Mouse (Mus musculus) C2C12 (cell line): ENCODE measurements around the gene Smox. TPM values are rescaled to one million over a fixed set of nuclear protein-coding genes. Genes with fewer than 3 reads are reported as not detected.
"Not testable (repeated sequence)": the region's sequence is repeated elsewhere in the genome, so short reads cannot be mapped to it uniquely, and the experiment has no call there.

Experiments used
- H3K27me3 ChIP-seq: one replicate; pipeline ENCODE4 v1.6.1; 2011; ENCODE audit not compliant: control insufficient read depth, insufficient read depth, insufficient read length
- H3K36me3 ChIP-seq: one replicate; pipeline ENCODE4 v1.6.1; 2011; ENCODE audit not compliant: control insufficient read depth, insufficient read depth
- H3K4me3 ChIP-seq: one replicate; pipeline ENCODE4 v1.5.1; 2011; ENCODE audit warnings: mild to moderate bottlenecking, control low read depth; ENCODE audit not compliant: poor library complexity, insufficient read depth, severe bottlenecking
- H3K79me2 ChIP-seq: one replicate; pipeline ENCODE4 v1.6.1; 2011; ENCODE audit not compliant: control insufficient read depth, insufficient read depth
- H3K79me3 ChIP-seq: one replicate; pipeline ENCODE4 v1.6.1; 2011; ENCODE audit warnings: low read depth, control low read depth
- H3ac ChIP-seq: one replicate; pipeline ENCODE3; 2011; ENCODE audit warnings: low read depth; ENCODE audit not compliant: control insufficient read depth, insufficient read length
- CEBPB ChIP-seq: IDR thresholded peaks from one replicate; pipeline ENCODE4 v1.6.1; 2011; ENCODE audit warnings: low read depth, mild to moderate bottlenecking, control low read depth, moderate library complexity
- CTCF ChIP-seq: IDR thresholded peaks from one replicate; pipeline ENCODE4 v1.5.1; 2011; ENCODE audit not compliant: control insufficient read depth, insufficient read depth, insufficient read length
- FOSL1 ChIP-seq: IDR thresholded peaks from one replicate; pipeline ENCODE4 v1.8.0; 2011; ENCODE audit warnings: mild to moderate bottlenecking, low read length; ENCODE audit not compliant: poor library complexity, insufficient read depth, severe bottlenecking
- MAX ChIP-seq: IDR thresholded peaks from one replicate; pipeline ENCODE4 v1.6.1; 2011; ENCODE audit warnings: mild to moderate bottlenecking, control low read depth
- MYOD1 ChIP-seq: IDR thresholded peaks from one replicate; pipeline ENCODE4 v1.6.1; 2011; ENCODE audit warnings: low read depth; ENCODE audit not compliant: control insufficient read depth, insufficient read length
- MYOG ChIP-seq: IDR thresholded peaks from one replicate; pipeline ENCODE4 v1.6.1; 2011; ENCODE audit not compliant: control insufficient read depth, insufficient read length; ENCODE audit errors: extremely low read depth
- USF1 ChIP-seq: IDR thresholded peaks from one replicate; pipeline ENCODE4 v1.6.1; 2011; ENCODE audit warnings: low read depth, mild to moderate bottlenecking, control low read depth, moderate library complexity
- polyA plus RNA-seq: library from polyadenylated mRNA; unstranded; fragments of >200 nt; fragmentation: generic; extraction: Trizol; gene quantifications from one replicate; pipeline ENCODE4 v1.2.1, GENCODE M21; 2012; ENCODE audit warnings: missing spikeins

The Smox gene
- polyA plus RNA-seq, 1 experiment = 44.7 TPM

DNA sequence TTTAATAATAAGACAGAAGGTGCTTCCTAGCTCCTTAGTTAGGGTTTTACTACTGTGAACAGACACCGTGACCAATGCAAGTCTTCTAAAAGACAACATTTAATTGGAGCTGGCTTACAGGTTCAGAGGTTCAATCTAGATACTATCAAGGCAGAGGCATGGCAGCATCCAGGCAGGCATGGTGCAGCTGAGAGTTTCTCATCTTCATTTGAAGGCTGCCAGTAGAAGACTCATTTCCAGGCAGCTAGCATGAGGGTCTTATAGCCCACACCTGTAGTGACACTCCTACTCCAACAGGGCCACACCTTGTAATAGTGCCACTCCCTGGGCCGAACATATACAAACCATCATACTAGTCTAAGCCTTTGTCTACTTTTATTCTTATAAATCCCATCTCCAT is 27.1 kb upstream of the Smox start:
- H3ac ChIP-seq = no peak overlapping the region
- H3K79me3 ChIP-seq = no peaks in the 10 kb centered on the region
- no peaks in the 10 kb centered on the region for H3K79me2 ChIP-seq
- H3K27me3 ChIP-seq = no peaks in the 10 kb centered on the region
- H3K36me3 ChIP-seq = no peaks in the 10 kb centered on the region
- TF ChIP-seq MYOG = no peak
- no peak for TF ChIP-seq MAX
- no peak for TF ChIP-seq MYOD1
- no peak for TF ChIP-seq FOSL1
- TF ChIP-seq CEBPB = no peak
- no peak for TF ChIP-seq CTCF
- TF ChIP-seq USF1 = no peak
- no peak overlapping the region for H3K4me3 ChIP-seq

DNA sequence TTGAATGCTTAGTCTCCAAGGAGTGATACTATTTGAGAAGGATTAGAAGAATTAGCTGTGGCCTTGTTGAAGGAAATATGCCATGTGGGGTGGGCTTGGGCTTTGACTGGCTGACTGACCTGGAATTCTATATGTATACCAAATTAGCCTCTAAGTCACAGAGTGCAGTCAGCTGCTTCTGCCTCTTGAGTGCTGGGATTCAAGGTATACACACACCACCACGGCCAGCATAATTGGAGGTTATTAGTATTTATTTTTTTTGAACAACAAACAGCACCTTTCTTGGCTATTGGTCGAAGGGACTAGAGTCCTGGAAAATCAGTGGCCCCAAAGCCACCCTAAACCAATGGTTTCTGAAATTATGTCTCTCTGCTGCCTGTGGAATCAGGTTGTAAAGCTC is 24.6 kb upstream of the Smox start:
- Histone ChIP-seq H3K79me2 (no peaks in the 10 kb centered on the region), H3K36me3 (no peaks in the 10 kb centered on the region), H3K79me3 (no peaks in the 10 kb centered on the region), H3K4me3 (no peak overlapping the region), H3ac (no peak overlapping the region), H3K27me3 (no peaks in the 10 kb centered on the region)
- no peak for TF ChIP-seq MYOG
- TF ChIP-seq MAX = no peak

DNA sequence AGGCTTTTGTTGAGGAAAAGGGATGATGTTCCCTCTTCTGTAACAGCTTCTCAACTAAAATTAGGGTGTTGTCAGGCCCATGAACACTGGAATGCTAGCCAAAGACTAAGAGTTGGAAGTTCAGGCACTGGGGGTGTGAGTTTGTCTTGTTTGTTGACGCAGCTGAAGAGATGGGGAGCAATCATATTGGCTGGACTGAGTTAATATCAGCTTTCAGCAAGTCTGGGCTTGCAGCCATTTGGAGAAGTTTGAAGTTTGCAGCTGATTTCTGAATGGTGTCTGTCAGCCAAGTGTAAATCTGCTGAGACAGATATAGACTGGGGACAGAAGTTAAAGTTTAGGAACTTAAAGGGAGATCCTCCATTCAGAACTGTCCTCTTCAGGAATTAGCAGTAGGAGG is 21.4 kb upstream of the Smox start:
- Histone ChIP-seq H3K4me3 (no peak overlapping the region), H3K36me3 (no peaks in the 10 kb centered on the region), H3ac (no peak overlapping the region), H3K79me3 (no peaks in the 10 kb centered on the region), H3K27me3 (no peaks in the 10 kb centered on the region), H3K79me2 (no peaks in the 10 kb centered on the region)
- TF ChIP-seq FOSL1 = no peak
- no peak for TF ChIP-seq CEBPB
- no peak for TF ChIP-seq CTCF
- no peak for TF ChIP-seq MAX

DNA sequence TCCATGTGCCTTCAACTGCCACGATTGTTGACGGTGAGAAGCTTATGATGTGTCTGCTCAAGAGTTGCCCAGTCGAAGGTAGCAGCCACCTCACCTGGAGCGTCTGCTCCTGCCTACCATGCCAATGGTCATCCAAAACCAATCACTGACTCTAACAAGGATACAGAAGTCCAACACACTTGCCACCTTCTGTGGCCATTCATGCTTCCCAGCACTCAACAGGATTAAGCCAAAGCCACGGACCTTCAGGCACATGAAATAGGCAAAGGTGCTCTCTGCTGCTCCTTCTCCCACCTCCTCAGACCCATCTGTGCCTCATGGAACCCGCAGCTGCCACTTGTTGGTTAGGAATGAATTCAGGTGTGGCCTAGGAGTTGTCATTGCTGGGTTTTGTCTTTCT is 17.5 kb upstream of the Smox start:
- no peaks in the 10 kb centered on the region for H3K79me2 ChIP-seq
- H3K36me3 ChIP-seq = no peaks in the 10 kb centered on the region
- H3K79me3 ChIP-seq = no peaks in the 10 kb centered on the region
- no peak overlapping the region for H3K4me3 ChIP-seq
- no peak overlapping the region for H3ac ChIP-seq
- TF ChIP-seq FOSL1 (no peak), CTCF (no peak), CEBPB (no peak), USF1 (no peak), MYOD1 (no peak), MYOG (no peak), MAX (no peak)
- no peaks in the 10 kb centered on the region for H3K27me3 ChIP-seq

DNA sequence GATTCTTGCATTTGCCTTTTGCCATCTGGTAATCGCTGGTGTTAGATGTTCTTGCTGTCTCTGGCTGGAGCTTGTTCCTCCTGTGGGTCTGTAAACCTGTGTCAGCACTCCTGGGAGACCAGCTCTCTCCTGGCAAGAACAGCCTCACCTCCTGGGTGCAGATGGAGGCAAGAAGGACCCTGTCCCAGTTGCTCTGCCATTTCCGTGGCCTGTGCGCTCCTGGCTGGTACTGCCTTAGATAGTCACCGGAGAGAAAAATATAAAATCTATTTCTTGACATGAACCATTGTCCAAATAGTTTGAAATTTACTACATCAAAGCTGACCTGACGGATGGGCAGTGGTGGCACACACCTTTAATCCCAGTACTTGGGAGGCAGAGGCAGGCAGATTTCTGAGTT is 14.2 kb upstream of the Smox start:
- H3K79me3 ChIP-seq, H3ac ChIP-seq, H3K36me3 ChIP-seq, H3K4me3 ChIP-seq, H3K79me2 ChIP-seq, H3K27me3 ChIP-seq: not testable (repeated sequence)

DNA sequence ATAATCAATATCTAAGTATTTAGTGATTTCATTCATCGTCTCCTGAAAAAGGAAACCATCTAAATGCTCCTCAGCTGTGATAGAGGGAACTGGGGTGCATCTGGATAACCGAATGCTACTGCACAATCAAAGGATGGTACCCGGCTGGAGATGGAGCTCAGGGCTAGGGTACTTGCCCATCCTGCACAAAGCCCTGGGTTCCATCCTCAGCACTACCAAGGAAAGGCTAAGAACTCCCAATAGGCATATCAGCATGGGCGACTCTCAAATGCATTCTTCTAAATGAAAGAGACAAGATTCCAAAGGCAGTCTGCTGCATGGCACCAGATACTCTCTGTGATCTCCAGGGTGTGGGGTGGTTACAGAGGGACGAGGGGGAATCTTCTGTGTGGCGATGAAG is 13.4 kb upstream of the Smox start:
- no peaks in the 10 kb centered on the region for H3K27me3 ChIP-seq
- H3K36me3 ChIP-seq = no peaks in the 10 kb centered on the region
- no peaks in the 10 kb centered on the region for H3K79me3 ChIP-seq
- no peaks in the 10 kb centered on the region for H3K79me2 ChIP-seq
- H3ac ChIP-seq = no peak overlapping the region
- H3K4me3 ChIP-seq = no peak overlapping the region
- no peak for TF ChIP-seq CEBPB
- TF ChIP-seq CTCF = no peak
- TF ChIP-seq MAX = no peak
- no peak for TF ChIP-seq USF1

DNA sequence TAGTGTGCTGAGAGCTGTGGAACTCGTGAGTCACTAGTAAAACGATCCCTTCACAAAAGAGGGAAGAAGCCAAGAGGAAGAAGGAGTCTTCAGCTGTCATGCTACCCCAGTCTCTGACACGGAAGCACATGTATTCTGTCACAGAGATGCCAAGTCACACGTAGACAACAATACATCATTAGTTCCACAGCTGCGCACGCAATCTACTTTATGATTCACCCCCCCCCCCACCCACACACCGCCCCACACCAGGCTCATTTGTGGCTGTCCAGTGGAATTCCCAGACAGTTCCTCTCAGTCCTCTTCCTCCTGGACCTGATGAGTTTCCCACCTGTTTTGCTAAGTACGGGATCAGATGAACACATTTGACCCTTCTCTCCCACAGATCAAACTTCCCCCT is 12.9 kb upstream of the Smox start:
- no peaks in the 10 kb centered on the region for H3K79me2 ChIP-seq
- TF ChIP-seq FOSL1 (no peak), USF1 (no peak), CEBPB (no peak), MYOD1 (peak; percentile 67), MYOG (no peak)
- H3K4me3 ChIP-seq = no peak overlapping the region
- no peak overlapping the region for H3ac ChIP-seq
- no peaks in the 10 kb centered on the region for H3K36me3 ChIP-seq
- no peaks in the 10 kb centered on the region for H3K27me3 ChIP-seq
- H3K79me3 ChIP-seq = no peaks in the 10 kb centered on the region
